Mouse (Mus musculus) kidney, adult 2 months (tissue): ENCODE measurements around the gene Pde2a. TPM values are rescaled to one million over a fixed set of nuclear protein-coding genes. Genes with fewer than 3 reads are reported as not detected.
"Not testable (repeated sequence)": the region's sequence is repeated elsewhere in the genome, so short reads cannot be mapped to it uniquely, and the experiment has no call there.

ENCODE experiments used
- DNase-seq: peaks from one replicate; pipeline ENCODE4 v3.0.0; 2021
- H3K27ac ChIP-seq: fragments of 200-500 bp; 2 replicates; pipeline ENCODE4 v1.5.1; 2012; ENCODE audit warnings: low read depth, low read length, control low read depth, inconsistent platforms; ENCODE audit not compliant: insufficient read depth
- H3K27me3 ChIP-seq: fragments of 200-500 bp; replicated peaks from 2 replicates; pipeline ENCODE4 v1.6.1; 2012; ENCODE audit warnings: mild to moderate bottlenecking, moderate library complexity, low read length, inconsistent platforms; ENCODE audit not compliant: control insufficient read depth, insufficient read depth
- H3K36me3 ChIP-seq: fragments of 200-500 bp; 2 replicates; pipeline ENCODE4 v1.6.1; 2012; ENCODE audit warnings: mild to moderate bottlenecking, moderate library complexity, low read length, inconsistent platforms; ENCODE audit not compliant: control insufficient read depth, insufficient read depth
- H3K4me1 ChIP-seq: fragments of 200-500 bp; 2 replicates; pipeline ENCODE4 v1.6.1; 2011; ENCODE audit warnings: low read length; ENCODE audit not compliant: control insufficient read depth, insufficient read depth
- H3K4me3 ChIP-seq: fragments of 200-500 bp; 2 replicates; pipeline ENCODE4 v1.5.1; 2011; ENCODE audit warnings: mild to moderate bottlenecking, low read depth, low read length, control low read depth; ENCODE audit not compliant: insufficient read depth
- CTCF ChIP-seq: fragments of 200-500 bp; conservative IDR thresholded peaks from 2 replicates; pipeline ENCODE4 v1.5.1; 2011; ENCODE audit warnings: low read depth, mild to moderate bottlenecking, control low read depth, low read length, moderate library complexity, mixed read lengths; ENCODE audit not compliant: insufficient read depth, insufficient read length
- POLR2A ChIP-seq: fragments of 200-500 bp; IDR thresholded peaks from one replicate; pipeline ENCODE4 v1.6.1; 2011; ENCODE audit warnings: low read depth, low read length, control low read depth
- WGBS: fragments of 180-500 bp; shearing (Covaris S2); methylation state at CpG from one replicate; pipeline ENCODE4 v1.1.7; 2018; 5-methylcytosine and 5-hydroxymethylcytosine counted together
- polyA plus RNA-seq: library from polyadenylated mRNA; depleted of rRNA; stranded (reverse); fragments of >200 nt; gene quantifications from 2 replicates; pipeline ENCODE4 v1.2.3, GENCODE M21; 2012; rRNA removed

Gene Pde2a
- polyA plus RNA-seq, 1 experiment = 28.6 TPM

DNA sequence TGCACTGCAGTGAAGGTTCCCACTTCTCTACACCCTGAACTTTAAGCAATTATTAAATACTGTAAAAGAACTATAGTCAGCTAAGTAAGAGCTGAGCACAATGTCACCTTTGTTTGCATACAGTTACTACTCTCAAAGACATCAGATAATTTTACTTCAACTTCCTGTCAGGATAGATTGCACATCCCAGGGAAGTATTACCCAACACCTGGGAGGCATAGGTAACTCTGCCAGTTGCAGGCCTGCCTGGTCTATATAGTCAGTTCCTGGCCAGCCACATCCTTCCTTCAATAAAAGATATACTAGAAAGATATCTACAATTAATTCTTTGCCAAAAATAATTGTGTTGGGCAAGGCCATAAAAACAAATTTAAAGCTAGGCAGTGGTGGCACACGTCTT is 135.9 kb downstream of the Pde2a start:
- H3K4me3 ChIP-seq = no peak overlapping the region
- no peak overlapping the region for H3K27ac ChIP-seq
- no peak for DNase-seq
- WGBS = 65% methylated on average over 1 of the region's 1 CpGs
- no peaks in the 10 kb centered on the region for H3K4me1 ChIP-seq
- no peaks in the 10 kb centered on the region for H3K27me3 ChIP-seq
- H3K36me3 ChIP-seq = no peaks in the 10 kb centered on the region
- TF ChIP-seq CTCF (no peak), POLR2A (no peak)

DNA sequence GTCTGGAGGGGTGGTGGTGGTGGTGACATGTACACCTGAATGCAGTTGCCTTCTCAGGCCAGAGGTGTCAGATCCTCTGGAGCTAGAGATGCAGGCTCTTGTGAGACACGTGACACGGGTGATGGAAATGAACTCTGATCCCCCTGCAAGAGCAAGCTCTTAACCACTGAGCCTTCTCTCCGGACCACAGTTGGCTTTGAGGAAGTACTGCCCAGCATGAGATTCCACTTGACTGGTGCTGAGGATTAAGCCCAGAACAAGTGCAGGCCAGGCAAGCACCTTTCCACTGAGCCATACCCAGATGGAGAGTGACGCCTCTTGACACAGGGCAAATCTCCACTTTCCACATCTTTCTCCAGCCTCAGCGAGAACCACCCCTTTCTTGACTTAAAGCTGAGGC is 137.9 kb downstream of the Pde2a start:
- H3K4me1 ChIP-seq, DNase-seq, H3K27me3 ChIP-seq, H3K4me3 ChIP-seq, H3K36me3 ChIP-seq, H3K27ac ChIP-seq: not testable (repeated sequence)
- WGBS = 68% methylated on average over 5 of the region's 5 CpGs

Other genes starting within 250 kb of the Pde2a start
- 12.3 and 19.4 TPM in 2 replicates for gene Atg16l2, start 119.4 kb upstream of the Pde2a start, polyA plus RNA-seq
- 467 and 503 TPM in 2 replicates for gene Stard10, start 104.6 kb upstream of the Pde2a start, polyA plus RNA-seq
- gene Arap1, start 73.6 kb upstream of the Pde2a start, polyA plus RNA-seq = 68.7 and 69.7 TPM in 2 replicates
- gene Gm45837, start 10.8 kb upstream of the Pde2a start, polyA plus RNA-seq = not detected in 2 replicates
- gene Art2b, start 163.9 kb downstream of the Pde2a start, polyA plus RNA-seq = 0.16 and 0.69 TPM in 2 replicates
- 64.8 and 84.9 TPM in 2 replicates for gene Clpb, start 241.9 kb downstream of the Pde2a start, polyA plus RNA-seq